Mouse (Mus musculus) effector memory CD4-positive, alpha-beta T cell, adult 5 months (primary cell): ENCODE data around the gene Med23. TPM values are rescaled to one million over a fixed set of nuclear protein-coding genes. Genes with fewer than 3 reads are reported as not detected.

Experiments used
- polyA plus RNA-seq: library from polyadenylated mRNA; unstranded; fragments of 100-300 nt; shearing (Covaris generic); gene quantifications from one replicate; pipeline ENCODE4 v1.2.1, GENCODE M21; 2017

Gene Med23
- 28.5 TPM for polyA plus RNA-seq

GRCm38 (mm10) chr10:24869760-24870290, at the start of gene Med23:
Gene Med23 (plus strand): TSS chr10:24869986.

GRCm38 (mm10) chr10:24842676-24843075, 27.1 kb upstream of the Med23 start, which contains the start of gene Enpp3:
Gene Enpp3 (minus strand): TSS chr10:24842823.

GRCm38 (mm10) chr10:24926962-24927720, 57.4 kb downstream of the Med23 start, which contains the start of gene Arg1:
Gene Arg1 (minus strand): TSS chr10:24927484.

Other genes starting within 250 kb of the Med23 start
- 20.6 TPM for gene Enpp1, start 157.8 kb upstream of the Med23 start, polyA plus RNA-seq
- gene Enpp3, start 27.2 kb upstream of the Med23 start, polyA plus RNA-seq, result 0.34 TPM
- gene Arg1, start 57.5 kb downstream of the Med23 start, polyA plus RNA-seq, result not detected